In the genomic region with DNA sequence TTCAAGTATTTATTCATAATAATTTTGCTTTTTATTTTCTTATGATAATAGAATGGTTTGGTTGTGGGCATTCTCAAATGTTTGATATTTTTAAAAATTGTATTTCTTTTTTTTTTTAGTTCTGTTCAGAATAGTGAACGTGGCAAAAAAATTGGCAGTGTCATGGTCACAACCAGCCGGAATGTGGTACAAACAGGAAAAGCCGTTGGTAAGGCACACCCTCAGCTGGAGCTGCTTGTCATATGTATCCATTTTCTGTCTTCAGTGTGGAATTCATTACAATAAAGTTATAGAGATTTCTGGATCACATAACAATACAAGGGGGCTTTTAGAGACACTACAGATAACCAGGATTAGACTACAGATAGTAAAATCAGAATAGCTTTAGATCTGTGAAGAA, we compare ENCODE assay signal across 27 mouse cellular contexts.
"Had no signal": no experiment of that assay in that cellular context is flagged by ENCODE, and none has a peak within 500 bp of the region (broad histone marks: within the 10 kb centered on the region; RNA-seq: fewer than 3 reads in every experiment).

No protein-coding gene starts in this region.

- DNase-seq: cerebellum, adult 8-10 months; cerebellum, adult 9-10 months; cerebellum, adult 9-11 months; cerebellum, postnatal 10 days; cerebellum, postnatal 14 days; cerebellum, postnatal 25 days; cerebellum, postnatal 36 days; embryo, embryonic 11 days; forebrain, postnatal 0 days; gastrocnemius, adult 2 months; gastrocnemius, postnatal 14 days; gastrocnemius, postnatal 25 days; gastrocnemius, postnatal 36 days; heart, adult 11 months; heart, adult 18-20 months; heart, adult 2 months had no signal

- H3K4me1 ChIP-seq: embryonic facial prominence, embryonic 10.5 days; embryonic facial prominence, embryonic 12.5 days; embryonic facial prominence, embryonic 13.5 days; embryonic facial prominence, embryonic 15.5 days; forebrain, embryonic 10.5 days; forebrain, embryonic 12.5 days; forebrain, embryonic 13.5 days; forebrain, embryonic 15.5 days had no signal

- H3K27me3 ChIP-seq: embryonic facial prominence, embryonic 12.5 days; embryonic facial prominence, embryonic 13.5 days; embryonic facial prominence, embryonic 15.5 days; forebrain, embryonic 12.5 days; forebrain, embryonic 13.5 days; forebrain, embryonic 15.5 days had no signal

- H3K4me3 ChIP-seq: embryonic facial prominence, embryonic 10.5 days; embryonic facial prominence, embryonic 12.5 days; embryonic facial prominence, embryonic 13.5 days; embryonic facial prominence, embryonic 15.5 days; erythroblast, embryonic 14.5 days; forebrain, embryonic 10.5 days; forebrain, embryonic 12.5 days; forebrain, embryonic 13.5 days; forebrain, embryonic 15.5 days; gastrocnemius, adult 2 months; heart, adult 2 months had no signal

- H3K9me3 ChIP-seq: embryonic facial prominence, embryonic 10.5 days; embryonic facial prominence, embryonic 12.5 days; embryonic facial prominence, embryonic 13.5 days; embryonic facial prominence, embryonic 15.5 days; forebrain, embryonic 10.5 days; forebrain, embryonic 12.5 days; forebrain, embryonic 13.5 days; forebrain, embryonic 15.5 days had no signal

- H3K9ac ChIP-seq: embryonic facial prominence, embryonic 12.5 days; embryonic facial prominence, embryonic 13.5 days; embryonic facial prominence, embryonic 15.5 days; forebrain, embryonic 12.5 days; forebrain, embryonic 13.5 days; forebrain, embryonic 15.5 days; forebrain, postnatal 0 days had no signal

- ATAC-seq: forebrain, embryonic 13.5 days; forebrain, embryonic 14.5 days; forebrain, embryonic 15.5 days; forebrain, embryonic 16.5 days; forebrain, postnatal 0 days had no signal

- H3K4me2 ChIP-seq: embryonic facial prominence, embryonic 12.5 days; embryonic facial prominence, embryonic 13.5 days; embryonic facial prominence, embryonic 15.5 days; forebrain, embryonic 12.5 days; forebrain, embryonic 13.5 days; forebrain, embryonic 15.5 days had no signal

- H3K27ac ChIP-seq: embryonic facial prominence, embryonic 10.5 days; embryonic facial prominence, embryonic 12.5 days; embryonic facial prominence, embryonic 13.5 days; embryonic facial prominence, embryonic 15.5 days; forebrain, embryonic 10.5 days; forebrain, embryonic 12.5 days; forebrain, embryonic 13.5 days; forebrain, embryonic 15.5 days; gastrocnemius, adult 2 months; heart, adult 2 months had no signal
